ENCODE assay signal across 28 mouse cellular contexts in genomic region chr19:11261522-11261921, GRCm38 (mm10). TPM values are rescaled to one million over a fixed set of nuclear protein-coding genes. Genes with fewer than 3 reads are reported as not detected.
A peak's percentile ranks its signal among the peaks of the same experiment; 100 is the strongest.
DNase-seq lines count a peak whose midpoint lies in the region; ATAC-seq and TF ChIP-seq lines count a peak whose summit lies in the region.
"Had no signal": no experiment of that assay in that cellular context is flagged by ENCODE, and none has a peak within 500 bp of the region (broad histone marks: within the 10 kb centered on the region; RNA-seq: fewer than 3 reads in every experiment).

No protein-coding gene starts in this region.

- in situ Hi-C loops in CH12.LX (cut with MboI; ENCODE audit: low pct_ligation_motif_present, low pct_unique_long_range_greater_than_20kb, low sequenced_read_pairs), result no loop called here

- H3K4me3 ChIP-seq in CH12.LX (replicated peaks in 1 of 3; ENCODE audit: low read depth in 2 of 3, low read length in 2 of 3, poor library complexity in 1 of 3), result peak overlapping the region in 2 of 3 experiments; percentile 8 to 32
- H3K4me3 ChIP-seq in bone marrow macrophage, adult 2 months (ENCODE audit: insufficient read depth, low read length), result no peak overlapping the region
- no peak overlapping the region for H3K4me3 ChIP-seq in lung, adult 2 months (replicated peaks; ENCODE audit: extremely low read depth, low read depth, low read length)
- no peak overlapping the region for H3K4me3 ChIP-seq in hindbrain, embryonic 14.5 days (replicated peaks; ENCODE audit: low read length)
- no peak overlapping the region for H3K4me3 ChIP-seq in liver, postnatal 0 days (ENCODE audit: low read depth, low read length)
- H3K4me3 ChIP-seq: embryonic facial prominence, embryonic 10.5 days; embryonic facial prominence, embryonic 12.5 days; forebrain, embryonic 13.5 days; forebrain, embryonic 15.5 days had no signal

- no peak overlapping the region for H3K27ac ChIP-seq in CH12.LX (ENCODE audit: insufficient read depth, low read depth)
- H3K27ac ChIP-seq in bone marrow macrophage, adult 2 months (ENCODE audit: insufficient read depth, low read depth, low read length), result peak overlapping the region; percentile 60
- H3K27ac ChIP-seq in hindbrain, embryonic 14.5 days, result no peak overlapping the region
- H3K27ac ChIP-seq in liver, postnatal 0 days (ENCODE audit: low read depth), result no peak overlapping the region
- H3K27ac ChIP-seq: embryonic facial prominence, embryonic 10.5 days; embryonic facial prominence, embryonic 12.5 days; forebrain, embryonic 13.5 days; forebrain, embryonic 15.5 days had no signal

- no peaks in the 10 kb centered on the region for H3K9me3 ChIP-seq in CH12.LX (replicated peaks; ENCODE audit: low read length)
- H3K9me3 ChIP-seq in hindbrain, embryonic 14.5 days (ENCODE audit: control insufficient read depth, low read length), result no peaks in the 10 kb centered on the region
- no peaks in the 10 kb centered on the region for H3K9me3 ChIP-seq in liver, postnatal 0 days (ENCODE audit: low read length)
- H3K9me3 ChIP-seq: embryonic facial prominence, embryonic 10.5 days; embryonic facial prominence, embryonic 12.5 days; forebrain, embryonic 13.5 days; forebrain, embryonic 15.5 days; G1E had no signal

- peaks cover 32% of the 10 kb centered on the region for H3K79me2 ChIP-seq in CH12.LX (replicated peaks; ENCODE audit: control insufficient read depth, extremely low read depth, insufficient read depth, poor library complexity, severe bottlenecking)

- no peak for TF ChIP-seq EP300 in CH12.LX (IDR thresholded peaks at IDR 0.05; ENCODE audit: low read length)
- no peak for TF ChIP-seq EP300 in liver, postnatal 0 days (IDR thresholded peaks at IDR 0.05; ENCODE audit: low read depth)

- no peak for DNase-seq in CH12.LX (ENCODE audit: extremely low read depth)
- no peak for DNase-seq in lung, adult 2 months
- DNase-seq in hindbrain, embryonic 14.5 days (ENCODE audit: low spot score), result no peak
- no peak for DNase-seq in liver, postnatal 0 days
- DNase-seq: adrenal gland, adult 2 months; adrenal gland, postnatal 10 days; adrenal gland, postnatal 25 days; cerebellum, adult 11-12 months; cerebellum, adult 2 months; cerebellum, adult 9-10 months; cerebellum, postnatal 14 days; cerebellum, postnatal 36 days; forebrain, postnatal 0 days had no signal

- TF ChIP-seq RAD21 in CH12.LX (IDR thresholded peaks at IDR 0.05; ENCODE audit: low read depth, low read length), result no peak

- peaks cover 27 to 52% of the 10 kb centered on the region in 2 experiments for H3K36me3 ChIP-seq in CH12.LX (replicated peaks in 1 of 2; ENCODE audit: control insufficient read depth in 1 of 2, insufficient read depth in 1 of 2, low read length in 1 of 2)
- H3K36me3 ChIP-seq in hindbrain, embryonic 14.5 days (replicated peaks; ENCODE audit: control insufficient read depth, insufficient read depth), result no peaks in the 10 kb centered on the region
- no peaks in the 10 kb centered on the region for H3K36me3 ChIP-seq in liver, postnatal 0 days (replicated peaks; ENCODE audit: insufficient read depth, low read length)
- H3K36me3 ChIP-seq: embryonic facial prominence, embryonic 10.5 days; embryonic facial prominence, embryonic 12.5 days; forebrain, embryonic 15.5 days; G1E had no signal

- WGBS in lung, adult 2 months, result 83% methylated on average over 2 of the region's 2 CpGs
- 91% methylated on average over 2 of the region's 2 CpGs for WGBS in hindbrain, embryonic 14.5 days
- WGBS in liver, postnatal 0 days (ENCODE audit: insufficient replicate concordance), result 40% methylated on average over 2 of the region's 2 CpGs

- H3K9ac ChIP-seq in CH12.LX (ENCODE audit: insufficient read depth, low read depth), result no peak overlapping the region
- H3K9ac ChIP-seq in hindbrain, embryonic 14.5 days, result no peak overlapping the region
- no peak overlapping the region for H3K9ac ChIP-seq in liver, postnatal 0 days (replicated peaks)
- H3K9ac ChIP-seq: embryonic facial prominence, embryonic 12.5 days; forebrain, embryonic 13.5 days; forebrain, embryonic 15.5 days; forebrain, postnatal 0 days had no signal

- H3K4me1 ChIP-seq in CH12.LX (ENCODE audit: control insufficient read depth in 1 of 2, insufficient read depth in 2 of 2), result peaks cover 2 to 44% of the 10 kb centered on the region in 2 experiments; a peak in 3 of 4 replicates
- peaks cover 41% of the 10 kb centered on the region for H3K4me1 ChIP-seq in bone marrow macrophage, adult 2 months (ENCODE audit: control insufficient read depth, insufficient read depth, low read length)
- no peaks in the 10 kb centered on the region for H3K4me1 ChIP-seq in lung, adult 2 months (ENCODE audit: control insufficient read depth, insufficient read depth, low read length)
- H3K4me1 ChIP-seq in hindbrain, embryonic 14.5 days (replicated peaks; ENCODE audit: control insufficient read depth, insufficient read depth, low read length), result no peaks in the 10 kb centered on the region
- H3K4me1 ChIP-seq in liver, postnatal 0 days (ENCODE audit: insufficient read depth), result no peaks in the 10 kb centered on the region
- H3K4me1 ChIP-seq: embryonic facial prominence, embryonic 10.5 days; embryonic facial prominence, embryonic 12.5 days; forebrain, embryonic 13.5 days; forebrain, embryonic 15.5 days had no signal

- TF ChIP-seq POLR2A in CH12.LX (IDR thresholded peaks at IDR 0.05; ENCODE audit: low read depth, low read length), result no peak
- TF ChIP-seq POLR2A in bone marrow macrophage, adult 2 months (IDR thresholded peaks at IDR 0.05; ENCODE audit: borderline replicate concordance, low read depth, low read length), result no peak
- no peak for TF ChIP-seq POLR2A in lung, adult 2 months (IDR thresholded peaks at IDR 0.05; ENCODE audit: borderline replicate concordance, extremely low read depth, low read depth, low read length)

- no peak overlapping the region; the same call in 1 of the 2 replicates for H3K4me2 ChIP-seq in CH12.LX (ENCODE audit: insufficient read depth, low read depth, poor library complexity, severe bottlenecking)
- no peak overlapping the region for H3K4me2 ChIP-seq in hindbrain, embryonic 14.5 days (replicated peaks)
- H3K4me2 ChIP-seq in liver, postnatal 0 days (ENCODE audit: low read depth, low read length), result no peak overlapping the region
- H3K4me2 ChIP-seq: embryonic facial prominence, embryonic 12.5 days; forebrain, embryonic 13.5 days; forebrain, embryonic 15.5 days had no signal

- dilution Hi-C loops in CH12.LX (cut with MboI; ENCODE audit: extremely low pct_ligation_motif_present, extremely low pct_unique_long_range_greater_than_20kb, low sequenced_read_pairs), result no loop called here

- TF ChIP-seq CTCF in CH12.LX (conservative IDR thresholded peaks at IDR 0.05 in 1 of 2, IDR thresholded peaks at IDR 0.05 in 1 of 2; ENCODE audit: low read depth in 2 of 2, low read length in 2 of 2), result no peak
- TF ChIP-seq CTCF in bone marrow macrophage, adult 2 months (IDR thresholded peaks at IDR 0.05; ENCODE audit: low read depth, low read length), result no peak
- no peak for TF ChIP-seq CTCF in lung, adult 2 months (IDR thresholded peaks at IDR 0.05; ENCODE audit: insufficient read depth, low read length)
- TF ChIP-seq CTCF in liver, postnatal 0 days (IDR thresholded peaks at IDR 0.05; ENCODE audit: low read depth), result no peak

- peak; percentile 81 for ATAC-seq in granulocyte monocyte progenitor cell, adult 5-6 weeks (replicated peaks; ENCODE audit: poor library complexity, severe bottlenecking)
- ATAC-seq in megakaryocyte progenitor cell, adult 5-6 weeks (replicated peaks; ENCODE audit: poor library complexity), result peak; percentile 55; the same call in 1 of the 2 replicates
- ATAC-seq in activated CD4-positive, CD25-positive, alpha-beta regulatory T cell, adult 4 months, result no peak
- ATAC-seq in hindbrain, embryonic 14.5 days (ENCODE audit: low FRiP score), result no peak
- ATAC-seq in liver, postnatal 0 days, result no peak
- ATAC-seq: forebrain, embryonic 13.5 days; forebrain, embryonic 15.5 days; forebrain, postnatal 0 days; Patski had no signal

- no peaks in the 10 kb centered on the region for H3K27me3 ChIP-seq in CH12.LX (replicated peaks)
- H3K27me3 ChIP-seq in hindbrain, embryonic 14.5 days (ENCODE audit: control insufficient read depth, insufficient read depth, low read length), result no peaks in the 10 kb centered on the region
- no peaks in the 10 kb centered on the region for H3K27me3 ChIP-seq in liver, postnatal 0 days (ENCODE audit: insufficient read depth, low read length)
- H3K27me3 ChIP-seq: embryonic facial prominence, embryonic 12.5 days; forebrain, embryonic 13.5 days; forebrain, embryonic 15.5 days had no signal

RNA-seq across cellular contexts. Expression of gene Ms4a1, which starts 4.5 kb away (rescaled TPM):
- total RNA-seq in CH12.LX (2012; rRNA removed) (106 and 137 TPM in 2 replicates), CH12.LX (2014; rRNA removed) (642 and 726 TPM in 2 replicates)
- 345 and 387 TPM in 2 replicates for polyA plus RNA-seq in CH12.LX (2012; ENCODE audit: insufficient read length, low read depth)
- polyA plus RNA-seq in bone marrow macrophage, adult 2 months (2012; ENCODE audit: insufficient read depth, insufficient read length, missing spikeins), result not detected in 2 replicates
- not detected in 2 replicates for total RNA-seq in granulocyte monocyte progenitor cell, adult 5-6 weeks (2014; fragmentation: Nextera tagmentation)
- total RNA-seq in granulocyte monocyte progenitor cell, adult 5-6 weeks (2017), result not detected in 2 replicates
- not detected in 2 replicates for total RNA-seq in megakaryocyte progenitor cell, adult 5-6 weeks (2015)
- not detected in 2 replicates for total RNA-seq in megakaryocyte progenitor cell, adult 5-6 weeks (2017)
- polyA plus RNA-seq in activated CD4-positive, CD25-positive, alpha-beta regulatory T cell, adult 4 months (2017; shearing (Covaris generic)), result 10 to 100 TPM in 1 of 2 experiments, under 1 TPM in 1; 0.89 to 16.6 TPM
- 1.7 and 2.7 TPM in 2 replicates for polyA plus RNA-seq in lung, adult 2 months (2012; rRNA removed)
- not detected in 2 replicates for polyA plus RNA-seq in hindbrain, embryonic 14.5 days (2014; fragmentation: Nextera tagmentation; extraction: Ambion mirVana)
- 3.3 and 3.8 TPM in 2 replicates for polyA plus RNA-seq in liver, postnatal 0 days (2015; fragmentation: Nextera tagmentation; extraction: Ambion mirVana)
- polyA plus RNA-seq: C2C12; embryonic facial prominence, embryonic 10.5 days; embryonic facial prominence, embryonic 14.5 days; forebrain, embryonic 11.5 days; forebrain, embryonic 13.5 days; forebrain, embryonic 15.5 days; G1E; Patski had no signal

RNA-seq across cellular contexts. Expression of gene Ms4a5, which starts 22.2 kb away (rescaled TPM):
- total RNA-seq in CH12.LX (2012; rRNA removed) (not detected in 2 replicates), CH12.LX (2014; rRNA removed) (not detected in 2 replicates)
- polyA plus RNA-seq in CH12.LX (2012; ENCODE audit: insufficient read length, low read depth), result not detected in 2 replicates
- not detected in 2 replicates for polyA plus RNA-seq in bone marrow macrophage, adult 2 months (2012; ENCODE audit: insufficient read depth, insufficient read length, missing spikeins)
- total RNA-seq in granulocyte monocyte progenitor cell, adult 5-6 weeks (2014; fragmentation: Nextera tagmentation), result not detected in 2 replicates
- not detected in 2 replicates for total RNA-seq in granulocyte monocyte progenitor cell, adult 5-6 weeks (2017)
- total RNA-seq in megakaryocyte progenitor cell, adult 5-6 weeks (2015), result not detected in 2 replicates
- not detected in 2 replicates for total RNA-seq in megakaryocyte progenitor cell, adult 5-6 weeks (2017)
- polyA plus RNA-seq in activated CD4-positive, CD25-positive, alpha-beta regulatory T cell, adult 4 months (2017; shearing (Covaris generic)), result not detected
- polyA plus RNA-seq in lung, adult 2 months (2012; rRNA removed), result not detected in 2 replicates
- not detected in 2 replicates for polyA plus RNA-seq in hindbrain, embryonic 14.5 days (2014; fragmentation: Nextera tagmentation; extraction: Ambion mirVana)
- not detected in 2 replicates for polyA plus RNA-seq in liver, postnatal 0 days (2015; fragmentation: Nextera tagmentation; extraction: Ambion mirVana)
- total RNA-seq: adrenal gland, adult 2 months; adrenal gland, postnatal 10 days; adrenal gland, postnatal 25 days; adrenal gland, postnatal 4 days; forebrain, postnatal 0 days had no signal
- polyA plus RNA-seq: adrenal gland, adult 2 months; C2C12; cerebellum, adult 2 months; cortical plate, adult 2 months; embryonic facial prominence, embryonic 10.5 days; embryonic facial prominence, embryonic 12.5 days; embryonic facial prominence, embryonic 14.5 days; forebrain, embryonic 11.5 days; forebrain, embryonic 13.5 days; forebrain, embryonic 15.5 days; forebrain, postnatal 0 days; G1E; Patski had no signal

RNA-seq across cellular contexts. Expression of gene Ms4a12, which starts 29.3 kb away (rescaled TPM):
- total RNA-seq in CH12.LX (2012; rRNA removed) (not detected in 2 replicates), CH12.LX (2014; rRNA removed) (not detected in 2 replicates)
- not detected in 2 replicates for polyA plus RNA-seq in CH12.LX (2012; ENCODE audit: insufficient read length, low read depth)
- polyA plus RNA-seq in bone marrow macrophage, adult 2 months (2012; ENCODE audit: insufficient read depth, insufficient read length, missing spikeins), result not detected in 2 replicates
- not detected in 2 replicates for total RNA-seq in granulocyte monocyte progenitor cell, adult 5-6 weeks (2014; fragmentation: Nextera tagmentation)
- total RNA-seq in granulocyte monocyte progenitor cell, adult 5-6 weeks (2017), result not detected in 2 replicates
- not detected in 2 replicates for total RNA-seq in megakaryocyte progenitor cell, adult 5-6 weeks (2015)
- not detected in 2 replicates for total RNA-seq in megakaryocyte progenitor cell, adult 5-6 weeks (2017)
- not detected for polyA plus RNA-seq in activated CD4-positive, CD25-positive, alpha-beta regulatory T cell, adult 4 months (2017; shearing (Covaris generic))
- not detected in 2 replicates for polyA plus RNA-seq in lung, adult 2 months (2012; rRNA removed)
- polyA plus RNA-seq in hindbrain, embryonic 14.5 days (2014; fragmentation: Nextera tagmentation; extraction: Ambion mirVana), result not detected in 2 replicates
- not detected in 2 replicates for polyA plus RNA-seq in liver, postnatal 0 days (2015; fragmentation: Nextera tagmentation; extraction: Ambion mirVana)
- total RNA-seq: adrenal gland, adult 2 months; adrenal gland, postnatal 10 days; adrenal gland, postnatal 25 days; adrenal gland, postnatal 4 days; forebrain, postnatal 0 days had no signal
- polyA plus RNA-seq: adrenal gland, adult 2 months; C2C12; cerebellum, adult 2 months; cortical plate, adult 2 months; embryonic facial prominence, embryonic 10.5 days; embryonic facial prominence, embryonic 12.5 days; embryonic facial prominence, embryonic 14.5 days; forebrain, embryonic 11.5 days; forebrain, embryonic 13.5 days; forebrain, embryonic 15.5 days; forebrain, postnatal 0 days; G1E; Patski had no signal

RNA-seq across cellular contexts. Expression of gene Ms4a14, which starts 52.7 kb away (rescaled TPM):
- total RNA-seq in CH12.LX (2012; rRNA removed) (not detected in 2 replicates), CH12.LX (2014; rRNA removed) (not detected in 2 replicates)
- polyA plus RNA-seq in CH12.LX (2012; ENCODE audit: insufficient read length, low read depth), result 0.12 and 0.17 TPM in 2 replicates
- polyA plus RNA-seq in bone marrow macrophage, adult 2 months (2012; ENCODE audit: insufficient read depth, insufficient read length, missing spikeins), result 136 and 161 TPM in 2 replicates
- not detected in 2 replicates for total RNA-seq in granulocyte monocyte progenitor cell, adult 5-6 weeks (2014; fragmentation: Nextera tagmentation)
- not detected in 2 replicates for total RNA-seq in granulocyte monocyte progenitor cell, adult 5-6 weeks (2017)
- total RNA-seq in megakaryocyte progenitor cell, adult 5-6 weeks (2015), result not detected in 2 replicates
- total RNA-seq in megakaryocyte progenitor cell, adult 5-6 weeks (2017), result not detected in 2 replicates
- not detected for polyA plus RNA-seq in activated CD4-positive, CD25-positive, alpha-beta regulatory T cell, adult 4 months (2017; shearing (Covaris generic))
- polyA plus RNA-seq in lung, adult 2 months (2012; rRNA removed), result 0.16 and 0.19 TPM in 2 replicates
- polyA plus RNA-seq in hindbrain, embryonic 14.5 days (2014; fragmentation: Nextera tagmentation; extraction: Ambion mirVana), result 0.05 TPM in 2 replicates
- 0.02 TPM in 1 of 2 replicates, not detected in the other for polyA plus RNA-seq in liver, postnatal 0 days (2015; fragmentation: Nextera tagmentation; extraction: Ambion mirVana)
- total RNA-seq: adrenal gland, postnatal 10 days; adrenal gland, postnatal 25 days; forebrain, postnatal 0 days had no signal
- polyA plus RNA-seq: C2C12; embryonic facial prominence, embryonic 10.5 days; embryonic facial prominence, embryonic 12.5 days; forebrain, embryonic 11.5 days; forebrain, embryonic 13.5 days; G1E had no signal

Comparison
In these comparisons a context has a peak if more than half of its experiments do, and no peak if none do; other contexts are left out.
1. H3K4me3 ChIP-seq: peak in CH12.LX (2 of 3); none in bone marrow macrophage, adult 2 months (single experiment), lung, adult 2 months (single experiment), hindbrain, embryonic 14.5 days (single experiment) and liver, postnatal 0 days (single experiment).
2. ATAC-seq: peak in granulocyte monocyte progenitor cell, adult 5-6 weeks (single experiment) and megakaryocyte progenitor cell, adult 5-6 weeks (single experiment); none in activated CD4-positive, CD25-positive, alpha-beta regulatory T cell, adult 4 months (single experiment), hindbrain, embryonic 14.5 days (single experiment) and liver, postnatal 0 days (single experiment).
3. RNA of gene Ms4a1, which starts 4.5 kb away (polyA plus RNA-seq): 345 to 387 TPM in CH12.LX; 0.89 to 16.6 TPM in activated CD4-positive, CD25-positive, alpha-beta regulatory T cell, adult 4 months, 3.3 to 3.8 TPM in liver, postnatal 0 days, 1.7 to 2.7 TPM in lung, adult 2 months, not detected in bone marrow macrophage, adult 2 months and not detected in hindbrain, embryonic 14.5 days; every median in the first group is over 10 times any median in the second.